Mouse (Mus musculus): ENCODE data around the gene Ripk1. TPM values are rescaled to one million over a fixed set of nuclear protein-coding genes. Genes with fewer than 3 reads are reported as not detected.

The Ripk1 gene
- total and polyA plus RNA-seq, 2 experiments, result 5.1 to 21.6 TPM

DNA sequence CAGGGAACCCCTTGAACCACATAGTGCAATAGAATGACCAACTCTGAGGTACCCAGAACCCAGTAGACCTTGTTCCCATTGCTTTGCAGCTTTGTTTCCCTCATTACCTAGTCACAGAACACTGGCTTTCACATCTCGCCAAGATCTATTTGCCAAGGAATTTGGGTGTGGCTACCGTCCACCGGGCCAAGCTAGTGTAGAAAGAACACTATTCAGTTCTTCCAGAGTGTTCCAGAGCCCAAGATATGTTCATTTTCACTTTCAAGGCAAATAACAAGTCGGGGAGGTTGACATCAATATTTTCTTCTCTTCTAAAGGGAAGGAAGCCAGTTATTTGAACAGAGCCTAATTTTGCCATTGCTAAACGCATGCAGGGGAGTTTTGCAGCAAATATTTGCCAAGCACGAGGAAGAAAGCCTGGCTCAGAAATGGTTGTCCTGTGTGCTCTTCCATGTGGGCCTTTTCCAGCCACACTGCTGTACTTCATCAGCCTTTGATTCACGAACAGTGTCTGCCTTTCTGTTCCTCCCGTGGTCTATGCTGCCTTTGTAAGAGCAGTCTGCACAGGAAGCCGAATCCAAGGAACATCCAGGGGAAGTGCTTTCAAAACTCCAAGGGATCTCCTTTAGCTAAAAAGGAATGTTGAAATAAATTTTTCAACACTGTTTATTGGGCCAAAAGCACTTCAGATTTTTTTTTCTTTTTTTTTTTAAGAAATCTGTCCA lies 82.0 kb downstream of the Ripk1 start:
- H3K27me3 ChIP-seq (ENCODE audit: control insufficient read depth, insufficient read depth, low read length), result no peaks in the 10 kb centered on the region
- no peak for TF ChIP-seq POLR2A (IDR thresholded peaks at IDR 0.05; ENCODE audit: extremely low read depth, insufficient read depth, low read length)
- TF ChIP-seq CTCF (IDR thresholded peaks at IDR 0.05; ENCODE audit: low read depth, low read length), result no peak
- WGBS, result 19% methylated on average over 9 of the region's 9 CpGs
- H3K4me1 ChIP-seq (ENCODE audit: control insufficient read depth, insufficient read depth, low read length), result peaks cover 6% of the 10 kb centered on the region
- peak; percentile 74 for DNase-seq (ENCODE audit: extremely low read depth, low read depth, low spot score)
- no peak overlapping the region for H3K4me3 ChIP-seq (ENCODE audit: insufficient read depth, low read depth, low read length)
- H3K79me2 ChIP-seq (ENCODE audit: control insufficient read depth, insufficient read depth, low read length), result no peaks in the 10 kb centered on the region
- H3K9ac ChIP-seq (ENCODE audit: low read depth, low read length), result no peak overlapping the region
- H3K36me3 ChIP-seq (ENCODE audit: control insufficient read depth, insufficient read depth, low read length), result no peaks in the 10 kb centered on the region
- H3K27ac ChIP-seq (replicated peaks; ENCODE audit: insufficient read depth, low read depth, low read length), result no peak overlapping the region; the same call in 1 of the 2 replicates

Other genes with a start within 250 kb of the Ripk1 start
- not detected in 2 replicates for gene Serpinb6e, start 159.0 kb upstream of the Ripk1 start, total RNA-seq (2014; rRNA removed)
- not detected in 2 replicates for gene Serpinb6e, start 159.0 kb upstream of the Ripk1 start, polyA plus RNA-seq (2012; rRNA removed)
- 0.18 TPM in 1 of 2 replicates, not detected in the other for gene Serpinb6c, start 96.7 kb upstream of the Ripk1 start, total RNA-seq (2014; rRNA removed)
- gene Serpinb6c, start 96.7 kb upstream of the Ripk1 start, polyA plus RNA-seq (2012; rRNA removed), result not detected in 2 replicates
- gene Nqo2, start 37.7 kb upstream of the Ripk1 start, total RNA-seq (2014; rRNA removed), result 81.7 and 105 TPM in 2 replicates
- gene Nqo2, start 37.7 kb upstream of the Ripk1 start, polyA plus RNA-seq (2012; rRNA removed), result 32.7 and 46.0 TPM in 2 replicates
- 29.6 and 29.8 TPM in 2 replicates for gene Serpinb6a, start 431 bp downstream of the Ripk1 start, total RNA-seq (2014; rRNA removed)
- gene Serpinb6a, start 431 bp downstream of the Ripk1 start, polyA plus RNA-seq (2012; rRNA removed), result 7.2 and 7.4 TPM in 2 replicates
- gene Bphl, start 35.2 kb downstream of the Ripk1 start, total RNA-seq (2014; rRNA removed), result 266 and 287 TPM in 2 replicates
- gene Bphl, start 35.2 kb downstream of the Ripk1 start, polyA plus RNA-seq (2012; rRNA removed), result 241 and 259 TPM in 2 replicates
- 27.5 and 56.4 TPM in 2 replicates for gene Tubb2a, start 75.6 kb downstream of the Ripk1 start, total RNA-seq (2014; rRNA removed)
- 569 and 614 TPM in 2 replicates for gene Tubb2a, start 75.6 kb downstream of the Ripk1 start, polyA plus RNA-seq (2012; rRNA removed)
- 0.20 TPM in 1 of 2 replicates, not detected in the other for gene Tubb2b, start 128.1 kb downstream of the Ripk1 start, total RNA-seq (2014; rRNA removed)
- 0.11 and 0.33 TPM in 2 replicates for gene Tubb2b, start 128.1 kb downstream of the Ripk1 start, polyA plus RNA-seq (2012; rRNA removed)
- 44.0 and 44.5 TPM in 2 replicates for gene Psmg4, start 160.6 kb downstream of the Ripk1 start, total RNA-seq (2014; rRNA removed)
- gene Psmg4, start 160.6 kb downstream of the Ripk1 start, polyA plus RNA-seq (2012; rRNA removed), result 60.9 and 61.9 TPM in 2 replicates